Mouse (Mus musculus) embryo, embryonic 11 days (tissue): Measurements from ENCODE around the gene Scgb3a1.

Experiments used
- DNase-seq: peaks from one replicate; pipeline ENCODE4 v3.0.0-alpha.2; 2015

The Scgb3a1 gene

DNA sequence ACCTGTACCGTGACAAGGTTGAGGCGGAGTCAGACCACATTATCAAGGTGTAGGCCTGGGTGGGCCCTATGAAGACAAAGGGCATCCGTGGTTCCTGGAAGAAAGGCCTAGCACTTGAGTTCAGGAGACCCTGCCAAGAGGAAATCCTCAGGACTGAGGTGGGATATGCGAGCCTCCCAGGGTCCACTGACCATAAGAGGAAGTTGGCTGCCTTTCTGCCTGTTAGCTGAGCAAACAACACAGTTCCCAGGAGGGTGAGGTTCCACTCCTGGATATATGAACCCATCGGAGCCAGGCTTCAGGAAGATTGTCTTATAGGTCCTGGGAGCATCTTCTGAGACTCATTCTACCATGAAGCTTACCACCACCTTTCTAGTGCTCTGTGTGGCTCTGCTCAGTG is at the start of gene Scgb3a1:
Gene Scgb3a1, plus strand, starts transcription at position 301 of the 400 bp plus-strand sequence.
- DNase-seq = no peak

DNA sequence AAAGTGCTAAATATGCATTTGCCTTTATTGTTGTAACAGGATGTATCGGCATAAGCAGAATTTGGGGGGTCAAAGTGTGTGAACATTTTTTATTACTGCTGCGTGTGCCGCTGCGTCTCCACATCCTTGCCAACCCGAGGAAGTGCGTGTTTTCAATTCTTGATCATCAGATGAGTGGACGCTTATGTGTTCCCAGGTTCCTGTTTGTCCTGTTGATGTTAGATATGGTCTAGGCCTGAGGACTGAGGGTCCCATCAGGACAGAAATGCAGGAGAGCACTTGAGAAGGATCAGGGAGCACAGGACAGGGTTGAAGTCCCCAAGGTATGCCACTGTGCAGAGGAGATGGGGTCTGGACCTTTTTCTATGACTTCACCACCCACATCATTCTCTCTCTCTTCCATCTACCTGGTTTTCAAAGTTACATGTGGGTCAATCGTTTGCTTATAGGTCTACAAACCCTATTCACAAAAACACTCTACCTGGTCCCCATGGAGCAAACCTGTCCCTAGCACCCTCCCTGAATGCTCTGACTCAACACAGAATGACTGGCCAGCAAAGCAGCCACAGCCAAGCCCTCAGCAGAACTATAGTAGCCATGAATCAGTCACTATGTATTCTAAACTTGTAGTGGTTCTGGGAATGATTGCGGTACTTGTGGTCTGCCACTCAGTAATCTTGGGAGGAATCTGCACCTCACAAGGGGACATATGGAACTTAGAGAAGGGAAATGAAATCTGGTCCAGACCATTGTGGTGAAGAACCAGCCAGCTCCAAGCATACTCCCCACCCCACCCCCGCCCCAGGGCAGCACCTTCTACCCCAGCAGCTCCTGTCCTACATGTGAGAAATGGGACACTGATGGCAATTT is 47.3 kb upstream of the Scgb3a1 start:
- DNase-seq = no peak

DNA sequence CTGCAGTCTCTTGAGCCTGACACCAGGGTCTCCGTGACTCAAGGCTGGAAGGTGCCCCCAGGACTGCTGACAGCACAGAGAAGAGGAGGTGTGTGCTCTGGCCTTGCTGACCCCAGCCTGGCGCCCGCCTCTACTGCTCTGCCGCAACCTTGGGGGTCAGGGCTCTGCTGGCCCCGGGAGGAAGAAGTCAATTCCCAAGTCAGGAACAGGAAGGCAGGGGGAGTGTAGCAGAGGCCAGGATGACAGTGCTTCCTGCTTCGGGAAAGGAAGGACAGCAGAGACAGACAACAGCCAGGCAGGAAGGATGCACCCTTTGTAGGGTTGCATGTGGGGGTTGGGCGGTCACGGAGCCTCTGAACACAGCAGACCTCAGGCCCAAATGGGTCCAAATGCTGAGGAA is 44.9 kb upstream of the Scgb3a1 start:
- no peak for DNase-seq

DNA sequence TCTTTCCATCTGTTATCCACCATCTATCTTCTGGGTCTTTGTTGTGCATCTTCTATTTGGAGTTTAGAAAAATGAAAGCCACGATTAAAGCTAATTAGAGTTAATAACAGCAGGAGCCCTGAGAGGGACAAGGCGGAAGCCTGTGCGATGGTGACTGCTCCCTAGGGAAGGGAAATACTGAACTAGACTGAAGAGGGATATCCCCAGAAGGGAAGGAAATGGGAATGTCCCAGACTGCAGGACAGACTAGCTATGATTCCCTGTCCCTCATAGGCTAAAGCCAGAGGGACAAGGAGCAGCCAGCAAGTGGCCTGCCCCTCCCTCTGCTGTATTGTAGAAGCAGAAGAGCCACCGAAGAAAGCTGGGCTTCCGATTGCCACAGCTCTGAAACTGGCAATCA is 41.5 kb upstream of the Scgb3a1 start:
- DNase-seq = no peak

DNA sequence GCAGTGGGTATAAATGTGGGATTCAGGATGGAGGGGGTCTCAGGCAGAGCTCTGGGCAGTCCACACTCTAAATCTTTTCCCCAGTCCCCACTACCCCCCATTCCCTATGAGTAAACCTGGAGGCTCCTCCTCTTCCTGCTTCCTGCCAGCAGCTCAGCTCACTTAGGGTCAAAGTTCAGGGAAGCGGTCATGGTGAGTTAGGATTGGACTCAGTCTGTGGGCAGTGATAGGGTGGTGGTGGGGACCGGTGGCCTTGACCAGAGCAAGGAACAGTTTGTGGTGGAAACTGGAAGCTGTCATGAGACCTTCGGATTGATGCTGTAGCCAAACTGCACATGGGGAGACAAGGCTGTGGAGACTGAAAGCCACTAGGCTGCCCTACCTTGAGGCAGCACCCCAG is 39.3 kb upstream of the Scgb3a1 start:
- no peak for DNase-seq

DNA sequence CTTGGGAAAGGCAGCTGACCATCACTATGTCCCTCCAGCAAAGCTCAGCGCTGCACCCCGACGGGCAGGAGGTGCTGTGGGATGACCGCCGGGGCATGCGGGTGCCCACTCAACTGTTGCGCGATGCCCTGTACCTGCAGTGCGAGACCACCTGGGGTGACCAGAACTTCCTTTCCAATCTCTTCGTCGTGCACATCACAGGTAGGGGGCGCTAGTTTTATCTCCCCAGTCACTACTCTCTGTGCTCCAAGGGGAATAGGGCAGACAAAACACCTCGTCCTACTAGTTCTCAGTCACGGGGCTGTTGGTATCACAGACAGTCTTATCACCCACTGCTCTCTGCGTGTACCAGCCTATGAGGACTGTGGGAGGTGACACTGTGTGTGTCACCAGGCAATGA is 37.5 kb upstream of the Scgb3a1 start:
- DNase-seq = no peak

DNA sequence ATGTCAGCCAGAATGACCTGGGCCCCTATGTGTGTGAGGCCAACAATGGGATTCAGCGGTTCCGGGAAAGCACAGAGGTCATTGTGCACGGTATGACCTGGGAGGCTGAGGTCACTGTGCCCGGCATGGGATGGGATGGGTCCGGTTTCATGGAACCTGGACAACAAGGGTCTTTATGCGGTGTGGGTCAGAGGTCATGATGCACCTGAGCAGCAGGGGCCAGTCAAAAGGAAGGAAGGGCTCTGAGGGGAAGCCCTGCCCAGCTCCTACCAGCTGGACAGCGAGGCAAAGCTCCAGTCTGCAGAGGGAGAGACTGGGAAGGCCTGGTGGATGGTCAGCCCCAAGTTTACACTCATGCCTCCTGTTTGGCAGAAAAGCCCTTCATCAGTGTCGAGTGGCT is 36.7 kb upstream of the Scgb3a1 start:
- no peak for DNase-seq

DNA sequence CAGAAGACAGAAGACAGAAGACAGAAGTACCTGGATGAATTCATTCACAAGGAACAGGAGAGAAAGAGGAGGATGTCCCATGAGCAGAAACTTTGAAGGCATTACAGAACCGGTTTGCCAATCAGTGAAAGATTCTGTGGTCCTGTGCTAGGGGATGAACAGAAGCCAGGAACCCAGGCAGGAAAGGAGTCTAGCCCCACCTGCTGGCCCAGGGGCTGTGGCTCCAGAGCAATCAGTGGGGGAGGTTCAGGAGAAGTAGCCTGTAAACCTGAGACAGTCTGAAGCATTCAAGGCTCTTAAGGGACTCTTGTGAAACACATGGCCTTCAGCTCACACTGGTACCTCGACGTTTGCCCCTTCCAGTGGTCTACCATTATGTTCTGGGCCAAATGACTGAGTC is 32.3 kb upstream of the Scgb3a1 start:
- no peak for DNase-seq

DNA sequence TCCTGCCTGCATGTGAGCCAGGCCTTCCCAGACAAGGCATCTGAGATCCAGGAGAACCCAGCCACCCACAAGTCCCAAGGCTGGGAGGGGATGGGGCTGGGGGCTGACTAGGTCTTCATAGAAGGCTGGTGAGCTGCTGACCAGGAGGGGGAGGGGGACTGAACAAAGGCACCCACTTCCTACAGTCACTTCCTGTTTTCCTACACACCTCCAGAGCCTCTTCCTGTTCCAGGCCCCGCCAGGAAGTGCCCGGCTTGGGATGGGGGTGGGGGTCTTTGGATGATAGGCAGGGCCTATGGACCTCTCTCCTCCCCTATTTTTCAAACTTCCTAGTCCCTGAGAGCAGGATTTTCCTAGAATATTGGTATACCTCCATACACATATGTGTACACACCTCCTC is 31.2 kb upstream of the Scgb3a1 start:
- DNase-seq = no peak

DNA sequence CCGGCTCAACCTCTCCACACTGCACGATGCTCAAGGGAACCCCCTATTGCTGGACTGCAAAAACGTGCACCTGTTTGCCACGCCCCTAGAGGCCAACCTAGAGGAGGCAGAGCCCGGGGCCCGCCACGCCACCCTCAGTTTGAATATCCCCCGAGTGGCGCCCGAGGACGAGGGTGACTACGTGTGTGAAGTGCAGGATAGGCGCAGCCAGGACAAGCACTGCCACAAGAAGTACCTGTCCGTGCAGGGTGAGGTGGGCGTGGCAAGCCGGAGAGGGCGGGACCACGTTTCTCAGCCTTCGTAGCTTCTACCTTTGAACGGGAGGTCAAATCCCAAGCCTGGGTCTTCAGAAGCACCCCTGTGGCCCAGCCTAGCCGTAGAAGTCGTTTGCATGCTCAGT is 29.3 kb upstream of the Scgb3a1 start:
- no peak for DNase-seq

DNA sequence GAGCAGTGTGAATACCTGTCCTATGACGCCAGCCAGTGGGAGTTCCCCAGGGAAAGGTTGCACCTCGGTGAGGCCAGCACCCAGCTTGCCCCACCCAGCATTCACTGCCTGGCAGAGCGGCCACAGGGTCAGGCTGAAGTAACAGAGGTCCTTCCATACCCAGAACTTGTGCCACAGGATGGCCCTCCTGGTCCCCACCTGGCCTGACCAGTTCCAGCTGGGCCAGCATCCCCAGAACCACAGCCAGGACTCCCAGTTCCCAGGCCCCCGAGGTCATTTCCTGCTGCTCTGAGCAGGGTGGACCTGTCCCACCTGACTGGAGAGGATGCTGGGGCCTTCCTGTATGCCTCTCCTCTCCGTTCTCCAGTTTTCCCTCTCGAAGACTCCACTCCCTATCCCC is 27.7 kb upstream of the Scgb3a1 start:
- no peak for DNase-seq

DNA sequence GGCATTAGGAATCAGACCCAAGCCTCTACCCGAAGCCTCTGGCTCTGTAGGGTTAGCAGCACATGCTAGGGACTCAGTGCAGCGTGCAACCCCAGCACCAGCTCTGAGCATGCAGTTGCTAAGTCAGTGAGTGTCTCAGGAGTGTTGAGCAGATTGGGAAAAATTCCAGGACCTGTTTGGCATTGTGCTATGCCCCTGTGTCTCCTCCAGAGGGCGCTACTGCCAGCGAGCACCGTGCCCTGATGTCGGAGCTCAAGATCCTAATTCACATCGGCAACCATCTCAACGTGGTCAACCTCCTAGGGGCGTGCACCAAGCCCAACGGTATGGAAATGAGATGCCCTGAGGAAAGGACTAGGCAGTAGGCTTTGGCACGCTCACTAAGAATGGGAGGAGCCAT is 27.0 kb upstream of the Scgb3a1 start:
- DNase-seq = peak; percentile 24

DNA sequence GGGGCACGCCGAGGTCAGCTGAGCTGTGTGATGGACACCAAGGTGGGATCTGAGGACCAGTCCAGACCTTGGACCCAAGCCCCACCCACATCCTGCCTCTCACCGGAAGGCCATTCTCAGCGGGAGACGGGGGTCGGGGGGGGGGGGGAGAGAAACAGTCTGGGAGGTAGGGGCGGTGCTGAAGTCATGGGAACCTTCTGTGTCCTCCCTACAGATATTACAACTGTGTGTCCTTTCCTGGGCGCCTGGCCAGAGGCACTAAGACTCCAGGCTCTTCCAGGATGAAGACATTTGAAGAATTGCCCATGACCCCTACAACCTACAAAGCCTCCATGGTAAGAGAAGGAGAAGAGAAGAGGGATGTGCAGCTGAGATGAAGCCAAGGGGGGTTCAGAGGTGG is 17.7 kb upstream of the Scgb3a1 start:
- no peak for DNase-seq

DNA sequence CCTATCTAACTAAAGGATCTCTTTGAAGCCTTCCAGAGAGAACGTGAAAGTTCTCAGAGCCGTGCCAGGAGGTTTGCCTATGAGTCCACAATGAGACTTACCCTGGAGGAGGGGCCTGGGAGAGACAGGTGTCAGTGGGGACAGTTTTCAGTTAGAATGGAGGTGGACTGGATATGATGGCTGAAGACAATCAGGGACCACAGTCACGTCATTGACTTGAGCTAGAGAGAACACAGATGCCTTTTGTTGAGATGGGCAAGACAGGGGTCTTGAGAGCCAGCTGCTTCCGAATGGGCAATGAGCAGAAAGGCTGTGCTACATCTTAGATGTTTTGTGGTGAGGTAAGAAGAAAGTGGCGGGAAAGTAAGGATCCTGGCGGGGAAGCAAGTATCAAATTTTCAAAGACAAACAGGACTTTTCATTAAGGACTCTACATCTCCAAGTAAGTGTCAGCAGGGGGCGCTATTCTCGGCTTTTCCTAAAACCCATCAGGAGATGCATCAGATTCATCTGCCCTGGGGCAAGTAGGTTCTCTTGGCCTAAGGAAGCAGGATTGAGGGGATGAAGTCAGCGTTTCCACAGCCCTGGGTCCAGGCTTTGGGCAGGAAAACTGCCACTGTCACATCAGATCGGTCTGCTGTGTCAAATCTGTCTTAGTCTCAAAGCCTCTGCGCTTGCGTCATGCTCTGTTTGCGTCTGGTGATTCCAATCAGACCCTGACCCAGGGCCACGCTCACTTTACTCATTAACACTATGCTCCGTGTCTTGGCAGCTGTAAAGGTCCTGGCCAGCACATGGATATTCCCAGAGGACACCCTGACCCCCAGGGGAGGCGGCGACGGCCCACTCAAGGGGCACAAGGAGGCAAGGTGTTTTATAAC is 13.1 kb upstream of the Scgb3a1 start:
- DNase-seq = peak; percentile 73

DNA sequence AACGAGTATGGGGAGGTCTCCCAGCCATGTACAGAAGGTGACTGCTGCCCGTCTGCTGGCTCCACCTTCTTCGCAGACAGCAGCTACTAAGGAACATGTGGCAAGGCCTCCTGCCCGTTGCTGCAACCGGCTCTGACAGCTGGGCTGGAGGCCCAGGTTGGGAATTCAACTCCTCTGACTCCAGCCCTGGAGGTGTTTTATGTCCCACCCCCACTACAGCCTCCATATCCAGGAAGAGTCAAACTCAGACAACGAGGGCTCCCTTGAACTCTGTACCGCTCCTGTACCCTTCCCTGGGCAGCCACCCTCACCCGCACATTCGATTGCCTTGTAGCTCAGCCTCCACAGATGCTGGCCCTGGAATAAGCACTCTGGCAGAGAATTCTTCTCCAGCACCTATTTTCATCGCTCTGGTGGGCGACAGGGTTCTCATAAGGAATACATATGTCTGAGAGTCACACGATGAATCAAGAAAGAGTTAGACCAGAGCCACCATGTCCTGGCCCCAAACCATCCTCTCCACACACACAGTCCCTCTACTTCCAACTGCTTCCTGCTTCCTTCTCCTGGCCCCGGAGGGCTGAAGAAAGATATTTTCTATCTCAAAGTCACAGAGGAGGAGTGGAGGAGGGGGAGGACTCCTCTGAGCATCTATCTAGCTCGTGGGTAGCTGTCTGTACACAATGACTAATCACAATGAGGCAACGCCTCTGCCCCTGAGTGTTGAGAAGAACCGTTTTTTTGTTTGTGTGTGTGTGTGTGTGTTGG is 12.2 kb upstream of the Scgb3a1 start:
- DNase-seq = no peak

DNA sequence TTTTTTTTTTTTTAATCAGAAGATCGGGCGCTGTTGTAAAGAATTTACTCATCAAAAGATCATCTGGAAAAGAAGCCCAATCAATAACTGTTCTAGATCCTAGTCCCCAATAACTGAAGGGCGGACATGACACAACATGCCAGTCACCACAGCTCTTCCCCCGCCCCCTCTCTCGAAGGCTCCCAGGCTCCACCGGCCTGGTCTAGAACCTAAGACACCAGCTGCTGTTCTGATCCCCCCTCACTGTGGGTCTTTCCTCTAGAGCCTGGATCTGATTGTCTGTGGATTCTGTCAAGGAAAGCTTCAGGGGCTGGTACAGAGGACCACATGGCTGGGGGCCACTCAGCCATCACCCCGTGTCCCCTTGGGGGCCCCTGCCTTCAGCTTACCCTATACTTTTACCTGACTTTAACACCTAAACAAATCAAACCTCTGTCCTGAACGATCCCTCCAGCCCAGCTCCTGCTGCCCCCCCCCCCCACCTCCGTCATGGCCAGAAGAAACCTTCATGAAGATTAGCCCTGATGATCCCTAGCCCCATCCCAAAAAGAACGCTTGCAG is 11.6 kb upstream of the Scgb3a1 start:
- DNase-seq = no peak

DNA sequence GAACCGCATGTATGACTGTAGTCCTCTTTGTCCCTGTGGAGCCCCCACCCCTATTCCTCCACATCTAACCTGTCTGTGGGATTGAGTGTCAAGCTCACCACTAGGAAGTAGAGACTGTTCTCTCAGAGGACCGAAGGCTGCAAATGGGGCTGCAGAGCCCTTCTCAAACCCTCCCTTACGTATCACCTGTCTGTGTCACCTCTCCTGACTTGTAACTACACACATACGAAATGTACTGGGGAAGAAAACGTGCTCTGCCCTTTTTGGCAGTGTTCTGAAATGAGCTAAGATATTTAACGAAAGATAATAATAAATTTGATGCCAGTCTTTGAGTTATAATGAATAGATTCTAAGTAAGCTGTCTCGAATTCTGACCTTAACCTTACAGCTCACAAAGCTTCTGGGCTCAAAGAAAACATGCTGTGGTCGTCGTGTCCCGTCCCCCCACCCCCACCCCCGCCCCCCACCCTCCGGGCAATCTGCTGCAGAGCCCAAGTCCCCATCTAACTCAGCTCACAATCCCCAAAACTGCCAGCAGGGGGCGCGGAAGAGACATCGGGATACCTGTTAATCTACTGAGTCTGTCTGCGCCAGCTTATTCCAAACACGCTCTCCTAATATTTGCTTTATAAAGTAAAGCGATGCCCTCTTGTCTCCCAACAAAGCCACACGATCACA is 10.9 kb upstream of the Scgb3a1 start:
- peak; percentile 83 for DNase-seq

DNA sequence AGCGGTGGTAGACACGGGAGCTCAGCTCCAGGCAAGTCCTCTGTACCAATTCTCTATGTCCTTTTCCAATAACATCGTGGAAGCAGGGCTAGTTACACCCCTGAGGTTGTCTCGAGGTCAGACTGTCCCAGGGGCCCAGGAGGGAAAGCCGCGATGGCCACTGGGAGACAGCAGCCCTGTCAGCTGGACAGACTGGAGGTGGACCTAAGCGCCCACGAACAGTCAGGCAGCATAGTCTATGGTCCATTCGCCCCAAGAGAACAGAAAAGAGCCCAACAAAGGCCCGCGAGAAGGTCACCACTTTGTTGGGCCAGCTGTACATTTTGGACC is 10.4 kb upstream of the Scgb3a1 start:
- no peak for DNase-seq

DNA sequence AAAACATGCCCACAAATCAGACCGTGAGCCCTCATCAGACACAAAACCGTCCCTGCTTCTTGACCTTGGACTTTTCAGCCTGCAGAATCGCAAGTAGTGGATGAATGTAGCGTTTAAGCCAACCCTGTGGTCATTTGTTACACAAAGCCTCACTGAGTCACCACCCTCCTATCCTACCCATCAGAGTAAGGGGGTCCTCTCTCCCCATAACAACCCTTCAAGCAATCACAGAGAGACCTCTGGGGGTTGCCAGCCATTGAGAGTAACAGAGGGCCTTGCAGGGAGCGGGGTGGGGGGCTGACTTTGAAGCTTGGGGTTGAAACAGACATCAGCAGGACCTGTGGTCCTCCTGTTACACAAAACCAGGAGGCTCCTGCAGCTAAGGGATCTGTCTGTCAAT is 8.8 kb upstream of the Scgb3a1 start:
- DNase-seq = no peak

DNA sequence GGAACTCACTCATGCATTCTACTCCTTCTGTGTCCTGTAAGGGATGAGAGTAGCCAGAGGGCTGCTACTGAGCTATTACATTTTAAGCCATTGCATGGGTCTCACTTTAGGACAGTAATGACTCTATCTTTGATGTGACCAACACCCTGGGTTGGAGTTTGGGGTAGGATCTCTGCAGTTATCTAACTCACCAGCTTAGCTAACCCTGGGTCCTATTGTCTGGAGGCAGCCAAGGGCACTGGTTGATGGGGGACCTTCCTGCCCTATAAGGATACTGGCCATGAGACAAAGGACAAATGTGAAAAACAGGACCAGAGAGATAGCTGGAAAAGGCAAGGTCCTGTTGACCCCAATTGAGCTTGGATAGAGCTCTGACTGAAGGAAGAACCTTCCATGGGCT is 7.9 kb upstream of the Scgb3a1 start:
- DNase-seq = no peak

DNA sequence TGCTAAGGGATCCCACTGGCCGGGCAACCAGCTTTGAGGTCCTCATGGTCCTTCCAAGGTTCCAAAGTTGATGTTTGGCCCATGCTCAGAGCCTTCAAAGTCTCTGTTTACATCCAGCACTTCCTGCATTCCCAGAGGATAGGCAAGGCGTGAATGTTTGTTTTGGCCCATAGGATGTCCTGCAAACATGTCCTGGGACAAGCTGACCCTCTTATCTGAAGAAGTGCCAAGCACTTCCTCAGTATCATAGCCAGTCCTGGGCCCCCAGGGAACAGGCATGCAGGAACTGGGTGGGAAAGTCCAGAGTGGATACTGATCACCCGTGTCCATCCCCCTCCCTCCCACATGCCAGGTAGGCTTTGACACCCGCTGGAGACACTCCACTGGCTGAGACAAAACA is 5.3 kb upstream of the Scgb3a1 start:
- DNase-seq = no peak

DNA sequence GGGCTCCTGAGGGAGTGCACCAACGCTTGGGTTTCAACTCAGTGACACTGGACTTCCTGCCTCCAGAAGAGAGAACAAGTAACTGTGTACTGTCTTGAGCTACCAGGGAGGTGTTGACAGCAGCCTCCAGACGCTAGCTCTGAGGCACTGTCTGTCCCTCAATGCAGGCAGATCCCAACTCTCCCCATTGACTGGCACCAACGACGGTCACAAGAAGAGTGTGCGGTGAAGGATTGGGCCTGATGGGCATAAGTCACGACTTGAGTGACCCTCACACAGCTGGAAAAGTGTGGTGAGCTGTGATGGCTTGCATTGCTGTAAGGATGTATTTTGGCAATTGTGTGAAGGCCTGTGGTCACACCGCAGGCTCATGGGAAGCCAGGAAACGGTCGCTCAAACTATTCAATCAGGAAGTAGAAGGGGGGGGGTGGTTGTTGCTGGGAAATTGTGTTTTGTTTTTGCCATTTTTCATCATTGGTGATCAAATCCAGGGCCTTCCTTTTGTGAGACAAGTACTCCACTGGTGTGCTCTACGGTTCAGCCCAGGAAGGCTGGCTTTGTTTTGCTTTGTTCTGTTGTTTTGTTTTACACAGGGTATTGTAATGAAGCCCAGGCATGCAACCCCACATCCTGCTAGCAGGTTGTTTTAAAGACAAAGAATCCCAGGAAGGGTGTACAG is 4.5 kb upstream of the Scgb3a1 start:
- no peak for DNase-seq
